Mouse (Mus musculus) MEL-GATA-1-ER (cell line): ENCODE measurements around the gene Gfra4.

Experiments
- DNase-seq: peaks from one replicate; pipeline ENCODE4 v3.0.0-alpha.2; 2012; ENCODE audit warnings: low read depth; ENCODE audit errors: extremely low read depth

Gene Gfra4

GRCm38 (mm10) chr2:131042988-131043387 is at the start of gene Gfra4:
Gfra4 (minus strand) TSS chr2:131043088.
- DNase-seq, result no peak

GRCm38 (mm10) chr2:131090852-131091251 is 48.0 kb upstream of the Gfra4 start:
- no peak for DNase-seq

GRCm38 (mm10) chr2:131089634-131090033 is 46.7 kb upstream of the Gfra4 start:
- DNase-seq, result peak; percentile 28

GRCm38 (mm10) chr2:131088581-131088980 is 45.7 kb upstream of the Gfra4 start:
- no peak for DNase-seq

- no peak for DNase-seq
Measured at GRCm38 (mm10) chr2:131086667-131087390, 43.9 kb upstream of the Gfra4 start, which contains the start of gene Siglec1. Siglec1 (minus strand) TSS chr2:131086765.

- DNase-seq, result no peak
Measured at GRCm38 (mm10) chr2:131084206-131084605, 41.3 kb upstream of the Gfra4 start.

GRCm38 (mm10) chr2:131080507-131080906 is 37.6 kb upstream of the Gfra4 start:
- DNase-seq, result peak; percentile 59

GRCm38 (mm10) chr2:131072536-131072935 is 29.6 kb upstream of the Gfra4 start:
- no peak for DNase-seq

- DNase-seq, result no peak
Measured at GRCm38 (mm10) chr2:131067481-131067880, 24.6 kb upstream of the Gfra4 start.

GRCm38 (mm10) chr2:131066342-131066741 is 23.5 kb upstream of the Gfra4 start:
- DNase-seq, result no peak

GRCm38 (mm10) chr2:131063404-131063864 is 20.5 kb upstream of the Gfra4 start, which contains the start of gene Adam33:
Adam33 (minus strand) TSS chr2:131063814.
- no peak for DNase-seq

GRCm38 (mm10) chr2:131061607-131062006 is 18.7 kb upstream of the Gfra4 start:
- no peak for DNase-seq

GRCm38 (mm10) chr2:131060784-131061183 is 17.9 kb upstream of the Gfra4 start:
- no peak for DNase-seq

- DNase-seq, result no peak
Measured at GRCm38 (mm10) chr2:131059781-131060540, 17.1 kb upstream of the Gfra4 start.

- no peak for DNase-seq
Measured at GRCm38 (mm10) chr2:131059377-131059776, 16.5 kb upstream of the Gfra4 start.

- DNase-seq, result no peak
Measured at GRCm38 (mm10) chr2:131058672-131059071, 15.8 kb upstream of the Gfra4 start.

- DNase-seq, result no peak
Measured at GRCm38 (mm10) chr2:131056191-131056590, 13.3 kb upstream of the Gfra4 start.

- no peak for DNase-seq
Measured at GRCm38 (mm10) chr2:131055631-131056030, 12.7 kb upstream of the Gfra4 start.

GRCm38 (mm10) chr2:131054646-131055264 is 11.9 kb upstream of the Gfra4 start:
- no peak for DNase-seq

- no peak for DNase-seq
Measured at GRCm38 (mm10) chr2:131053851-131054645, 11.2 kb upstream of the Gfra4 start.

- DNase-seq, result no peak
Measured at GRCm38 (mm10) chr2:131052862-131053418, 10.1 kb upstream of the Gfra4 start.
